Mouse (Mus musculus) liver, postnatal 0 days (tissue): ENCODE measurements around the gene Ndrg2. TPM values are rescaled to one million over a fixed set of nuclear protein-coding genes. Genes with fewer than 3 reads are reported as not detected.
A peak's percentile ranks its signal among the peaks of the same experiment; 100 is the strongest.

ENCODE experiments used
- ATAC-seq: fragments of 200-750 bp; cut with Nextera tagmentation; 2 replicates; pipeline ENCODE4 v1.8.0; 2017; ENCODE audit warnings: mild to moderate bottlenecking, moderate library complexity
- DNase-seq: peaks from one replicate; pipeline ENCODE4 v3.0.0-alpha.2; 2016
- H3K27ac ChIP-seq: fragments of 300-500 bp; sonication (generic); 2 replicates; pipeline ENCODE4 v1.5.1; 2014; ENCODE audit warnings: antibody characterized with exemption, moderate library complexity, mild to moderate bottlenecking, low read depth
- H3K27me3 ChIP-seq: fragments of 300-500 bp; sonication (generic); 2 replicates; pipeline ENCODE4 v1.6.1; 2014; ENCODE audit warnings: low read length, control low read depth, mixed read lengths; ENCODE audit not compliant: insufficient read depth
- H3K36me3 ChIP-seq: fragments of 300-500 bp; sonication (generic); replicated peaks from 2 replicates; pipeline ENCODE4 v1.6.1; 2014; ENCODE audit warnings: mild to moderate bottlenecking, control low read depth, low read length, moderate library complexity, mixed read lengths; ENCODE audit not compliant: insufficient read depth
- H3K4me1 ChIP-seq: fragments of 300-500 bp; sonication (generic); 2 replicates; pipeline ENCODE4 v1.6.1; 2014; ENCODE audit warnings: antibody characterized with exemption, mild to moderate bottlenecking, control low read depth; ENCODE audit not compliant: insufficient read depth
- H3K4me2 ChIP-seq: fragments of 300-500 bp; sonication (generic); 2 replicates; pipeline ENCODE4 v1.6.1; 2014; ENCODE audit warnings: low read depth, mild to moderate bottlenecking, low read length, moderate library complexity, mixed read lengths
- H3K4me3 ChIP-seq: fragments of 300-500 bp; sonication (generic); 2 replicates; pipeline ENCODE4 v1.5.1; 2014; ENCODE audit warnings: low read depth, low read length
- H3K9ac ChIP-seq: fragments of 300-500 bp; sonication (generic); replicated peaks from 2 replicates; pipeline ENCODE4 v1.6.1; 2014; ENCODE audit warnings: mild to moderate bottlenecking, moderate library complexity
- H3K9me3 ChIP-seq: fragments of 300-500 bp; sonication (generic); 2 replicates; pipeline ENCODE4 v1.6.1; 2016; ENCODE audit warnings: mild to moderate bottlenecking, control low read depth, low read length, mixed read lengths
- CTCF ChIP-seq: sonication (generic); IDR thresholded peaks from 2 replicates; pipeline ENCODE4 v1.5.1; 2016; ENCODE audit warnings: antibody characterized with exemption, low read depth
- EP300 ChIP-seq: IDR thresholded peaks from 2 replicates; pipeline ENCODE4 v1.6.1; 2016; ENCODE audit warnings: antibody characterized with exemption, low read depth, mild to moderate bottlenecking
- WGBS: fragments of 180-500 bp; shearing (Covaris S2); extraction: QIAGEN DNeasy Blood & Tissue Kit; methylation state at CpG from one replicate; pipeline ENCODE4 v1.1.7; 2014; ENCODE audit not compliant: insufficient replicate concordance; 5-methylcytosine and 5-hydroxymethylcytosine counted together
- polyA plus RNA-seq: library from polyadenylated mRNA; unstranded; fragments of >200 nt; fragmentation: Nextera tagmentation; extraction: Ambion mirVana; gene quantifications from 2 replicates; pipeline ENCODE4 v1.2.1, GENCODE M21; 2015

The Ndrg2 gene
- polyA plus RNA-seq, 1 experiment from 2014 or later: 346 TPM

DNA sequence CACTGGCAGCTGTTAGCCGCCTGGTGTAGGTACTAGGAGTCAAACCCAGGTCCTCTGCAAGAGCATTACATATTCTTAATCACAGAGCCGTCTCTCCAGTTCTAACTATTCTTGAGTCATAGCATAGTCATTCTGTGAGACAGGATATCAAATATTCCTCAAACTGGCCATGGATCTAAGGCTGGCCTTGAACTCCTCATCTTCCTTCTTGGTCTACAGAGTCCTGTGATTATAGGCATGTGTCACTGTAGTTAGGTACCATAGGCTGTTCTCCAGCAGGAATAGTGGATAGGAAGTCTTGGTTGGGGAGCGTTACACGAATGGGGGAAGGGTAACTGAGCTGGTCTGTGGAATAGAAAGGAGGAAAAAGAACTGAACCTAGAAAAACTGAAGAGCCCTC, 2.6 kb upstream of the Ndrg2 start:
- no peak overlapping the region for H3K4me3 ChIP-seq
- ATAC-seq: no peak
- H3K9me3 ChIP-seq: no peaks in the 10 kb centered on the region
- no peak overlapping the region for H3K4me2 ChIP-seq
- WGBS: 75% methylated on average over 4 of the region's 4 CpGs
- peaks cover 4% of the 10 kb centered on the region; the same call in 1 of the 2 replicates for H3K27me3 ChIP-seq
- no peaks in the 10 kb centered on the region for H3K36me3 ChIP-seq
- peaks cover 19% of the 10 kb centered on the region for H3K4me1 ChIP-seq
- no peak for DNase-seq
- no peak overlapping the region for H3K9ac ChIP-seq
- H3K27ac ChIP-seq: no peak overlapping the region
- TF ChIP-seq CTCF: no peak
- no peak for TF ChIP-seq EP300

DNA sequence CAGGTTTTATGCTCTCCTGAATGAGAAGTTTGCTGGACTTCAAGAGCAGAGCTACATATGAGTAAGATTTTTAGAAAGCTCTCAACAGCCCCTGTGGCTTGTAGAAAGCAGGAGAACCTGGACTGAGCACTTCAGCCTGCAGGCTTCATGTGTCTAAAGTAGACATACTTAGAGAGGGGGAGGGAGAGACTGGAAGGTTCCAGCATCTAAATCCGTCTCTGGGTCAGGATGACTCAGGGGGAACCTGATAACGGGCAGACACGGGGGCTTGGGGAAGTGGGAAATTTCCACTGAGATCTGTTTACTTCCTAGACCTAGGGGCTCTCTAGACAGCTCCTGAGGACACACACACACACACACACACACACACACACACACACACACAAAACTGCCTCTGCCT, 1.1 kb upstream of the Ndrg2 start:
- no peak for DNase-seq
- Histone ChIP-seq H3K27ac (peak overlapping the region; percentile 92), H3K9ac (no peak overlapping the region), H3K27me3 (peaks cover 4% of the 10 kb centered on the region; the same call in 1 of the 2 replicates), H3K9me3 (no peaks in the 10 kb centered on the region), H3K4me3 (no peak overlapping the region), H3K4me2 (no peak overlapping the region), H3K36me3 (peaks cover 6% of the 10 kb centered on the region; the same call in 1 of the 2 replicates), H3K4me1 (peaks cover 27% of the 10 kb centered on the region)
- WGBS: 10% methylated on average over 3 of the region's 3 CpGs
- ATAC-seq: no peak
- TF ChIP-seq CTCF (no peak), EP300 (no peak)

DNA sequence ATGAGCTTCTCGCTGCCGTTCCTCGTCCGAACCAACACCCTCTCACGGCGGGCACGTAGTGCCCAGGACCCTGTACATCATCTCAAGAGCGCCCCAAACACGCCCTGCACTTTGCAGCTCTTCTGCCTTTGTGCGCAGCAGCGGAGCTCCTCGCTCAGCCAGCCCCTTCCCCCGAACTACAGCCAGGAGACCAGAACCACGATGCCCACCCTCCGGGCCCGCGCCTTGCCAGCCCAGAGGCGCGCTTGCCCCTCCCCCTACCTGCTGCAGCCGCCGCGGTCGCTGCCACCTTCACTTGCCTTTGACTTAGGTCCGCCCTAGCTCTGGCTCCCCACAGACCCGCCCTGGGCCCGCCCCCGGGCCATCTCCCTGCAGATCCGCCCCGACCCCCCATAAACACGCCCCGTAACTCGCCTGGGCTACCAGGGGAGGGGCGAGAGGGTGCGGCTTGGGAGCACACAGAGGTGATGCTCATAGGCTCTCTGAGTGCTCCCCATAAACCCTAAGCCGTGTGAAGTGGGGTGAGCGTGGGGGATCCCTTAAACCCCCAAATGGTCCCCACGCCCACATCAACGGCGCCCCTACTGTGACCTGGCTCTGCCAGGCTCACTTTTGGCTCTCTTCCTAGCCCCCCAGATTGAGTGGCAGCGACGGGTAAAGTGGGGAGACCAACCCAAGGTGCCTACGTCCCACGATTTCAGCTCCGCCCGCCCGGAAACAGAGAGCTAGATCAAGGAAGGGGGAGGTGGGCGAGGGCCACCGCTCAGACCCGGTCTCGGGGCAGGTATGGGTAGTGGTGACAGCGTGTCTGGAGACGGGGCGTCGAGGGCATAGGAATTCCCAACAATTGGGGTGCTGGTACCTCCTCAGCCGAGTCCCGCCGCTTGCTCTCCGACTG, 647 bp downstream of the Ndrg2 start:
- Histone ChIP-seq H3K4me1 (peaks cover 27% of the 10 kb centered on the region), H3K9me3 (no peaks in the 10 kb centered on the region), H3K27ac (peak overlapping the region; percentile 92), H3K27me3 (peaks cover 4% of the 10 kb centered on the region; the same call in 1 of the 2 replicates), H3K4me3 (peak overlapping the region; percentile 60), H3K36me3 (peaks cover 15% of the 10 kb centered on the region), H3K9ac (peak overlapping the region; percentile 65), H3K4me2 (peak overlapping the region; percentile 88)
- TF ChIP-seq EP300 (no peak), CTCF (no peak)
- ATAC-seq: peak; percentile 87
- DNase-seq: peak; percentile 88
- WGBS: under 1% methylated on average over 56 of the region's 58 CpGs

- H3K9ac ChIP-seq: peak overlapping the region; percentile 65
- H3K27ac ChIP-seq: peak overlapping the region; percentile 92
- ATAC-seq: peak; percentile 80
- peak overlapping the region; percentile 88 for H3K4me2 ChIP-seq
- peak overlapping the region; percentile 60 for H3K4me3 ChIP-seq
- WGBS: 12% methylated on average over 14 of the region's 14 CpGs
- H3K9me3 ChIP-seq: no peaks in the 10 kb centered on the region
- peaks cover 4% of the 10 kb centered on the region; the same call in 1 of the 2 replicates for H3K27me3 ChIP-seq
- peak; percentile 66; the same call in 1 of the 2 replicates for TF ChIP-seq EP300
- TF ChIP-seq CTCF: no peak
- H3K4me1 ChIP-seq: peaks cover 31% of the 10 kb centered on the region
- peaks cover 20% of the 10 kb centered on the region for H3K36me3 ChIP-seq
- DNase-seq: peak; percentile 56
These were observed 1.4 kb downstream of the Ndrg2 start for GRCm38 (mm10) chr14:51912391-51913061.

DNA sequence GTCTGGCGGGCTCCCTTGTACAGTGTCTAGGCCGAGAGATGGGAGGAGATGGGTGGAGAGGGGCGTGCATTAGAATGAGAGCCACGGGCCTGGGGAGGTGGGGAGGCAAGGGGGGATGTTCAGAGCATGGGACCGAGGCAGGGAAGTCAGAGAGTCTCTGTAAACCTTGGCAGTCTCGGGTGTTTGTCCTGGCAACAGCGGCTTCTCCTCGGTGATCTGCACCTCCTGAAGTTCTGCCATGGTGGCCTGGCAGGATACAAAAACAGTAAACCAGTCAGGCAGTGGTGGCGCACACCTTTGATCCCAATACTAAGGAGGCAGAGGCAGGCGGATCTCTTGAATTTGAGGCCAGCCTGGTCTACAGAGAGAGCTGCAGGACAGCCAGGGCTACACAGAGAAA, 2.7 kb downstream of the Ndrg2 start:
- DNase-seq (no peak), ATAC-seq (no peak)
- H3K4me1 ChIP-seq: peaks cover 32% of the 10 kb centered on the region
- peak overlapping the region; percentile 88 for H3K4me2 ChIP-seq
- peaks cover 4% of the 10 kb centered on the region; the same call in 1 of the 2 replicates for H3K27me3 ChIP-seq
- TF ChIP-seq EP300 (no peak), CTCF (no peak)
- 75% methylated on average over 10 of the region's 10 CpGs for WGBS
- H3K4me3 ChIP-seq: peak overlapping the region; percentile 60
- H3K9me3 ChIP-seq: no peaks in the 10 kb centered on the region
- H3K36me3 ChIP-seq: peaks cover 24% of the 10 kb centered on the region
- H3K9ac ChIP-seq: peak overlapping the region; percentile 55; the same call in 1 of the 2 replicates
- peak overlapping the region; percentile 92 for H3K27ac ChIP-seq

- Histone ChIP-seq H3K27me3 (no peaks in the 10 kb centered on the region), H3K4me1 (peaks cover 12% of the 10 kb centered on the region), H3K36me3 (peaks cover 29% of the 10 kb centered on the region), H3K9me3 (no peaks in the 10 kb centered on the region), H3K9ac (no peak overlapping the region), H3K27ac (no peak overlapping the region), H3K4me3 (no peak overlapping the region), H3K4me2 (no peak overlapping the region)
- TF ChIP-seq CTCF: no peak
- TF ChIP-seq EP300: no peak
- ATAC-seq (no peak), DNase-seq (no peak)
- 53% methylated on average over 11 of the region's 11 CpGs for WGBS
These were observed 7.9 kb downstream of the Ndrg2 start for GRCm38 (mm10) chr14:51906102-51906501.
